Mouse (Mus musculus) lung, embryonic 14.5 days (tissue): ENCODE measurements around the gene C3ar1. TPM values are rescaled to one million over a fixed set of nuclear protein-coding genes. Genes with fewer than 3 reads are reported as not detected.
A peak's percentile ranks its signal among the peaks of the same experiment; 100 is the strongest.

Source experiments
- ATAC-seq: fragments of 200-750 bp; cut with Nextera tagmentation; 2 replicates; pipeline ENCODE4 v1.8.0; 2017; ENCODE audit warnings: mild to moderate bottlenecking, moderate TSS enrichment, moderate library complexity; ENCODE audit not compliant: insufficient read depth
- DNase-seq: peaks from one replicate; pipeline ENCODE4 v3.0.0-alpha.2; 2015
- H3K27ac ChIP-seq: fragments of 300-500 bp; sonication (generic); 2 replicates; pipeline ENCODE4 v1.5.1; 2014; ENCODE audit warnings: low read depth, mild to moderate bottlenecking, moderate library complexity
- H3K27me3 ChIP-seq: fragments of 300-500 bp; sonication (generic); 2 replicates; pipeline ENCODE4 v1.6.1; 2014; ENCODE audit warnings: low read length, control low read depth; ENCODE audit not compliant: insufficient read depth
- H3K36me3 ChIP-seq: fragments of 300-500 bp; sonication (generic); 2 replicates; pipeline ENCODE4 v1.6.1; 2014; ENCODE audit warnings: control low read depth; ENCODE audit not compliant: insufficient read depth
- H3K4me1 ChIP-seq: fragments of 300-500 bp; sonication (generic); 2 replicates; pipeline ENCODE4 v1.6.1; 2014; ENCODE audit warnings: antibody characterized with exemption, control low read depth; ENCODE audit not compliant: insufficient read depth
- H3K4me2 ChIP-seq: fragments of 300-500 bp; sonication (generic); 2 replicates; pipeline ENCODE4 v1.6.1; 2014; ENCODE audit warnings: mild to moderate bottlenecking
- H3K4me3 ChIP-seq: fragments of 300-500 bp; sonication (generic); 2 replicates; pipeline ENCODE4 v1.5.1; 2014; ENCODE audit warnings: low read depth, low read length
- H3K9ac ChIP-seq: fragments of 300-500 bp; sonication (generic); 2 replicates; pipeline ENCODE4 v1.6.1; 2014
- H3K9me3 ChIP-seq: fragments of 300-500 bp; sonication (generic); 2 replicates; pipeline ENCODE4 v1.6.1; 2016; ENCODE audit warnings: low read depth, low read length, control low read depth
- CTCF ChIP-seq: IDR thresholded peaks from 2 replicates; pipeline ENCODE4 v1.5.1; 2016; ENCODE audit warnings: antibody characterized with exemption, low read depth
- WGBS: fragments of 180-500 bp; shearing (Covaris S2); extraction: QIAGEN DNeasy Blood & Tissue Kit; methylation state at CpG from one replicate; pipeline ENCODE4 v1.1.7; 2014; 5-methylcytosine and 5-hydroxymethylcytosine counted together
- polyA plus RNA-seq: library from polyadenylated mRNA; unstranded; fragments of >200 nt; fragmentation: Nextera tagmentation; extraction: Ambion mirVana; gene quantifications from 2 replicates; pipeline ENCODE4 v1.2.1, GENCODE M21; 2014

The C3ar1 gene
- polyA plus RNA-seq = 3.2 and 4.0 TPM in 2 replicates

DNA sequence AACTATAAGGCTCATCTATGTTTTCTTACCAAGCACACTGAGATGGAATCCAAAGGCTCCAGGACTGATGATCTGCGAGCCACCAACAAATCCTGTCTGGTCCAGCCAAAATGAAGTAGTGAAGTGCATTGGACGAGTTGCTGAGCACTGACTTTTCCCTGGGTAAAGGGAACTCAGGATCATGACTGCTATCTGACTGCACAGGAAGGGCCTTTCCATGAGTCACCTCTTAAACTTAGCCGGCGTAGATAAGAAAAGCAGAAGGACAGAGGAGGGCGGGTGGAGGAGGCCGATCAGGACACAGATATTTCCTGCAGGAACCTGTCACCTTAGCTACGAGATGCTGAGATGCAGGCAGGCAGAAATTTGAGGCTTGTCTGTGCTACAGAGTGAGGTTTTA, at the start of gene C3ar1:
C3ar1 (minus strand) TSS at position 207 of the 400 bp plus-strand sequence.
- ATAC-seq = no peak
- Histone ChIP-seq H3K9ac (no peak within 1 kb of the TSS), H3K36me3 (no peaks in the 10 kb centered on the region), H3K4me2 (no peak within 1 kb of the TSS), H3K27ac (no peak within 1 kb of the TSS), H3K27me3 (no peaks in the 10 kb centered on the region), H3K4me3 (no peak within 1 kb of the TSS), H3K4me1 (no peaks in the 10 kb centered on the region), H3K9me3 (no peaks in the 10 kb centered on the region)
- WGBS = 53% methylated on average over 7 of the region's 7 CpGs
- no peak for TF ChIP-seq CTCF
- no peak for DNase-seq

DNA sequence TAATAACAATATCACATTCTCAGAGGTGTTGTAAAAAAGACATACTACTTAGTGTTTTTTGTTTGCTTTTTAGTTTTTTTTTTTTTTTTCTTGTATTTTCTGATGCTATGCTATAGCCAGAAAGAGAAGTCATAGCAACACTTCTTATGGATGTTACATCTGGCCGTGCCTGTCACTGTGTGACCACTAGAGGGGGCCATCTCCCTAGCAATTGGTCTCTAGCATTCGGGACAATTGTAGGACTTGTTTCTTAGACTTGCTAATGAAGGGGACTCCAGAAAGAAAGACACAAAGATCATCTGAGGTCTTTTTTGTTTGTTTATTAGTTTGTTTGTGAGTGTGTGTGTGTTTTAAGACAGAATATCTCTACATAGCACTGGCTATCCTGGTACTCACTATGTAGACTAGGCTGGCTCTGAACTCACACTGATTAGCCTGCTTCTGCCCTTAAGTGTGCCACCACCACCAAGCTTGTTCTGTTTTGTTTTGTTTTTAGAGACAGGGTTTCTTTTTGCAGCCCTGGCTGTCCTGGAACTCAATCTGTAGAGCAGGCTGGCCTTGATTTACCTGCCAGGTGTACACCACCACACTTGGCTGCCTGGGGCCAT, 36.6 kb upstream of the C3ar1 start:
- 0 out of 2 replicates have a peak, but pooled peaks have one; percentile 38 for ATAC-seq
- Histone ChIP-seq H3K9ac (no peak overlapping the region), H3K9me3 (no peaks in the 10 kb centered on the region), H3K4me1 (no peaks in the 10 kb centered on the region), H3K36me3 (peaks cover 28% of the 10 kb centered on the region), H3K4me3 (no peak overlapping the region), H3K27me3 (no peaks in the 10 kb centered on the region), H3K27ac (no peak overlapping the region), H3K4me2 (no peak overlapping the region)
- DNase-seq = peak; percentile 86
- peak; percentile 83 for TF ChIP-seq CTCF
- 13% methylated on average over 2 of the region's 2 CpGs for WGBS

DNA sequence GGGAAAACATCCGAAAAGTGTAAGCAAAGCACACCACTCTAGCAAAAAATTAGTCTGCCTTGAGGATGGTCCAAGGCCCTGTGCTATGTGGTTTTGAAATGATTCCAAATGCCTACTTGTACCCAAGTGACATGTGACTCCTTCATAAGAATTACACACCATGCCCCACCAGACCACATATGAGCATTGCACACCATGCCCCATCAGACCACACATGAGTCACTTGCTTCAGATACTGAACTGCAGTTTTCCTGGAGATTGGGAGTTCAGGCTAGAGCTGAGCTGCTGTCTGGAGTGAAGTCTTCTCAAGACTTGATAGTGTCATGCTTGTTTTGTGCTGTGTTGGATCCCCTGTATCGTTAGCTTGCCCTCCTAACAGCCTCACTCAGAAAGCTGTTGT, 33.6 kb upstream of the C3ar1 start:
- DNase-seq (no peak), ATAC-seq (no peak; the same call in 1 of the 2 replicates)
- Histone ChIP-seq H3K9ac (no peak overlapping the region), H3K36me3 (peaks cover 56% of the 10 kb centered on the region), H3K27ac (no peak overlapping the region), H3K4me3 (no peak overlapping the region), H3K9me3 (no peaks in the 10 kb centered on the region), H3K4me2 (no peak overlapping the region), H3K27me3 (no peaks in the 10 kb centered on the region), H3K4me1 (no peaks in the 10 kb centered on the region)
- no peak for TF ChIP-seq CTCF
- 90% methylated on average over 2 of the region's 2 CpGs for WGBS

DNA sequence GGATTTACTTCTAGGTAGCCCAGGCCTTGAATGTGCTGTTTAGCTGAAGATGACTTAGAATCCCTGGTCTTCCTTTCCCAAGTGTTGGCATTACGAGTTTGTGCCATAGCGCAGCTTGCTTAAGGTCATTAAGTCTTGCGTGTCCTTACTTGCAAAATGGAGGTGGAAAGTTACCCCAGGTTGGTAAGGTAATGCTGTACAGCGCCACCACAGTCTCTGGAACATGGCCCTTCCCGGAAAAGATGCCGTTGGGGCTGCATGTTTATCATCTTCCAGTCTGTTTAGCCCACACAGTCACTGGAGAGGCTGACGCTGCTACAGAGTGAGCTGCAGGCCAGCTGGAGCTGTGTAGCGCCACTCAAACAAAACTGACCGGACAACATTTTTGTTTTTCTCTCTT, 27.6 kb upstream of the C3ar1 start:
- H3K4me2 ChIP-seq = no peak overlapping the region
- H3K9me3 ChIP-seq = no peaks in the 10 kb centered on the region
- no peak for TF ChIP-seq CTCF
- 84% methylated on average over 9 of the region's 9 CpGs for WGBS
- no peak for ATAC-seq
- H3K36me3 ChIP-seq = peaks cover 93% of the 10 kb centered on the region
- no peak overlapping the region for H3K4me3 ChIP-seq
- H3K27me3 ChIP-seq = no peaks in the 10 kb centered on the region
- no peak overlapping the region for H3K9ac ChIP-seq
- DNase-seq = no peak
- H3K27ac ChIP-seq = no peak overlapping the region
- H3K4me1 ChIP-seq = no peaks in the 10 kb centered on the region

DNA sequence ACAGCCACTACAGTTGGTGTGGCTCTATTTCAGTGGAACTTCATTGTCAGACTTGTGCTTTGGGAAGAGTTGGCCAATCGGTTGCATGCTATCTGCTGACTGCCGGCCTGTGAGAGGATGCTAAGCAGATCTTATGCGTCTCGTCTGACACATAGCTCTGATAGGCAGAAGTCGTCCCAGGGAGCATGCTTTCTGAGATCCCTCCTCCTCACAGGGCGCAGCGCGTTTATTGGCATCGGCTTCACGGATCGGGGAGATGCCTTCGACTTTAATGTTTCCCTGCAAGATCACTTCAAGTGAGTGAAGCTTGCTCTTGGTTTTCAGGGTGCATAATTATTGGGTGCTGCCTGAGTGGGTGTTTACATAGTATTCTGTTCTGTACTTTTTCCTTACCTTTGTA, 25.3 kb upstream of the C3ar1 start:
- H3K4me1 ChIP-seq = no peaks in the 10 kb centered on the region
- no peak for TF ChIP-seq CTCF
- H3K9me3 ChIP-seq = no peaks in the 10 kb centered on the region
- H3K27me3 ChIP-seq = no peaks in the 10 kb centered on the region
- no peak overlapping the region for H3K27ac ChIP-seq
- H3K4me3 ChIP-seq = no peak overlapping the region
- H3K9ac ChIP-seq = no peak overlapping the region
- WGBS = 89% methylated on average over 12 of the region's 12 CpGs
- peaks cover 81% of the 10 kb centered on the region for H3K36me3 ChIP-seq
- H3K4me2 ChIP-seq = no peak overlapping the region
- no peak for ATAC-seq
- DNase-seq = no peak

DNA sequence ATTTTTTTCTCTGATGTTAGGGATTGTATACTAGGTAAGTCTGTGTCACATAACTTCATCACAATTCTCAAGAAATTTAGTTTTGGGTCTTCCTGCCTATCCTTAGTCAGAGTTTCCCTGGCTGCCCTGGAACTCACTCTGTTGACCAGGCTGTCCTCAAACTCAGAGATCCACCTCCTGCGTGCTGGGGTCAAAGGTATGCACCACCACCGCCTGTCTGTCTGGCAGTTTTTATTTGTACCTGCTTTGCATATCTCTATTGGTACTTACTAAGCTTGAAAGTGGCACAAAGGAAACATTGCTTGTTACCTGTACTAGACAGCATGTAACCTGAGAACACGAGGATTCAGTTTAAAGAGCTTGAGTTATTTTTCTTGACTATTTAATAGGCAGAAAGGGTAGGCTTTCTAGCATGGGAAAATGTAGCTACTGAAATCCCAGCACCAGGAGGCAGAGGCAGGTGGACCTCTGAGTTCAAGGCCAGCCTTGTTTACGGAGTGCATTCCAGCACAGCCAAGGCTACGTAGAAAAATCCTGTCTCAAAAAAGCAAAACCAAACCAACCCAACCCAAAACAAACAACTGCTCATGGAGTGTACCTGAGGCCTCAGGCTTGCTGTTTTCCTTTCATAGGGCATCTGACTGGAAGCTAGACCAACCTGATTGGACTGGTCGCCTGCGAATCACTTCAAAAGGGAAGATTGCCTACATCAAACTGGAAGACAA, 24.0 kb upstream of the C3ar1 start:
- H3K27ac ChIP-seq = no peak overlapping the region
- no peak overlapping the region for H3K4me2 ChIP-seq
- ATAC-seq = no peak
- peaks cover 73% of the 10 kb centered on the region for H3K36me3 ChIP-seq
- no peak overlapping the region for H3K9ac ChIP-seq
- no peaks in the 10 kb centered on the region for H3K27me3 ChIP-seq
- no peak for DNase-seq
- no peak for TF ChIP-seq CTCF
- H3K4me1 ChIP-seq = no peaks in the 10 kb centered on the region
- no peak overlapping the region for H3K4me3 ChIP-seq
- 72% methylated on average over 7 of the region's 7 CpGs for WGBS
- H3K9me3 ChIP-seq = no peaks in the 10 kb centered on the region

DNA sequence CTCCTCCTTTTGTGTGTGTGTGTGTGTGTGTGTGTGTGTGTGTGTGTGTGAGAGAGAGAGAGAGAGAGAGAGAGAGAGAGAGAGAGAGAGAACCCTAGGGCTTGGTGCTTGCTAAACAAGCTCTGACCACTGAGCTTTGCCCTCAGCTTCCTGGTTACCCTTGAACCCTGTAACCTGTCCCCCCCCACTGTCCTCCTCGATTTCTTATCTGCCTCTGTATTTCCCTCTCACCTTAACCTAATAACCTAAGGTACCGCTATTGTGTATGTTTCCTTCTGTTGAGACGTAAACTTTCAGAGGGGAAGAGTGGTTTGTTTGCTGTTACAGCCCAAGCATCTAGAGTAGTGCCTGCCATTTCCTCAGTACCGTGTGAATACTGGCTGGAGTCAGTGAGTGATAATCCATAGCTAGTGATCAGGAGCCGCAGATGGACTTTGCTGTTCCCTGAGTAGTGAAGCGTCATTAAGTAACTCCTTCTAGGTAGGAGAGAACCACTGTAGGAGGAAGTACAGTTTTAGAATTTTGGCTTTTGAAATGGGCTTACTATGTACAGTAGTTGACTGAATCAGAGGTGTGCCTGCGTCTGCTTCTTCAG, 23.3 kb upstream of the C3ar1 start:
- no peaks in the 10 kb centered on the region for H3K4me1 ChIP-seq
- DNase-seq = no peak
- H3K27me3 ChIP-seq = no peaks in the 10 kb centered on the region
- peaks cover 66% of the 10 kb centered on the region for H3K36me3 ChIP-seq
- no peak for ATAC-seq
- TF ChIP-seq CTCF = no peak
- no peak overlapping the region for H3K4me2 ChIP-seq
- no peaks in the 10 kb centered on the region for H3K9me3 ChIP-seq
- no peak overlapping the region for H3K27ac ChIP-seq
- no peak overlapping the region for H3K9ac ChIP-seq
- 80% methylated on average over 7 of the region's 7 CpGs for WGBS
- H3K4me3 ChIP-seq = no peak overlapping the region
